Mouse (Mus musculus): ENCODE results near the gene Drosha. TPM values are rescaled to one million over a fixed set of nuclear protein-coding genes. Genes with fewer than 3 reads are reported as not detected.

Drosha gene
- polyA plus RNA-seq, 1 experiment from 2014 or later = 53.6 TPM

DNA sequence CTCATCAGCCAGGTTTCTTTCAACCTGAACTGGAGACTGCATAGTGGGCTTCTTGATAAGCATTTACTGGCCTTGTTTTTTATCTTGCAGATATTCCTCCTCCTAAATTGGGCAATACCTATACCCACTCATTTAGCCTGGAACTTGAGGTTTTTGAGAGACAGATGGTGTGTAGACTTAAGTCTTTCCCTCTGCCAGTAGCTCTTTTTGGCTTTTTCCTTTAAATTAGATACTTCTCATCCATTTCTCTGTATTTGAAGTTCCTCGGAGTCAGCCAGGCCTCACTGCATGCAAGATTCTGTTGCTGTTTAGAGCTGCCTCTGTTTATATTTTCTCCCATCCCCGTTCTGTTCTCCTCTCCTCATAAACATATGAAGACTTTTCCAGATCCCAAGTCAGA is 51.7 kb downstream of the Drosha start:
- no peak overlapping the region for H3K9ac ChIP-seq
- 95% methylated on average over 2 of the region's 2 CpGs for WGBS
- H3K4me2 ChIP-seq (replicated peaks) = no peak overlapping the region
- ATAC-seq (ENCODE audit: low FRiP score) (no peak), DNase-seq (ENCODE audit: low spot score) (no peak)
- no peak overlapping the region for H3K27ac ChIP-seq
- H3K4me3 ChIP-seq (replicated peaks; ENCODE audit: low read length) = no peak overlapping the region
- peaks cover 71% of the 10 kb centered on the region for H3K36me3 ChIP-seq (replicated peaks; ENCODE audit: control insufficient read depth, insufficient read depth)
- no peaks in the 10 kb centered on the region for H3K4me1 ChIP-seq (replicated peaks; ENCODE audit: control insufficient read depth, insufficient read depth, low read length)
- no peaks in the 10 kb centered on the region for H3K9me3 ChIP-seq (ENCODE audit: control insufficient read depth, low read length)
- H3K27me3 ChIP-seq (ENCODE audit: control insufficient read depth, insufficient read depth, low read length) = no peaks in the 10 kb centered on the region

DNA sequence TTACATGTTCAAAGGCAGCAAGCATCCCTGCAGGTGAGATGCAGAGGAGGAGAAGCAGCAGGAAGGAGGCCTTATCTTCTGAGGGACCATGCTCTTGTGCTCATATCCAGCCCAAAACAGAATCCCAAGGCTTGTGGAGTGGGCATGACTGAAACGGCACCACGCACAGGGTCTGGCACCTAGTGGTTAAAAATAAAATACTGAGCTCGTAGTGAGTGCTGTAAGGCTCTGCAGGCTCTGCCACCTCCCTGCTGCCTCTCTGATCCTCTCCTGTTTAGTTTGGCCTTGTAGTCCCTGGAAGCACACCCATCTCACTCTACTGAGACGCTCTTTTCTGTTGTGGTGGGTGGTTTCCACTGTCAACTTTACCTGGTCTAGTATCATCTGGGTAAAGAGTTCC is 52.3 kb downstream of the Drosha start:
- H3K27ac ChIP-seq = no peak overlapping the region
- no peaks in the 10 kb centered on the region for H3K27me3 ChIP-seq (ENCODE audit: control insufficient read depth, insufficient read depth, low read length)
- H3K9me3 ChIP-seq (ENCODE audit: control insufficient read depth, low read length) = no peaks in the 10 kb centered on the region
- 96% methylated on average over 4 of the region's 4 CpGs for WGBS
- H3K9ac ChIP-seq = no peak overlapping the region
- H3K36me3 ChIP-seq (replicated peaks; ENCODE audit: control insufficient read depth, insufficient read depth) = peaks cover 76% of the 10 kb centered on the region
- H3K4me1 ChIP-seq (replicated peaks; ENCODE audit: control insufficient read depth, insufficient read depth, low read length) = no peaks in the 10 kb centered on the region
- DNase-seq (ENCODE audit: low spot score) = no peak
- no peak overlapping the region for H3K4me2 ChIP-seq (replicated peaks)
- no peak for ATAC-seq (ENCODE audit: low FRiP score)
- H3K4me3 ChIP-seq (replicated peaks; ENCODE audit: low read length) = no peak overlapping the region

- no peaks in the 10 kb centered on the region for H3K27me3 ChIP-seq (ENCODE audit: control insufficient read depth, insufficient read depth, low read length)
- no peaks in the 10 kb centered on the region for H3K4me1 ChIP-seq (replicated peaks; ENCODE audit: control insufficient read depth, insufficient read depth, low read length)
- DNase-seq (ENCODE audit: low spot score) (no peak), ATAC-seq (ENCODE audit: low FRiP score) (no peak)
- no peaks in the 10 kb centered on the region for H3K9me3 ChIP-seq (ENCODE audit: control insufficient read depth, low read length)
- no peak overlapping the region for H3K4me2 ChIP-seq (replicated peaks)
- no peak overlapping the region for H3K27ac ChIP-seq
- H3K36me3 ChIP-seq (replicated peaks; ENCODE audit: control insufficient read depth, insufficient read depth) = peaks cover 86% of the 10 kb centered on the region
- no peak overlapping the region for H3K4me3 ChIP-seq (replicated peaks; ENCODE audit: low read length)
- WGBS = 89% methylated on average over 12 of the region's 12 CpGs
- no peak overlapping the region for H3K9ac ChIP-seq
Measured at GRCm38 (mm10) chr15:12877934-12878333, 53.3 kb downstream of the Drosha start.

- 90% methylated on average over 9 of the region's 9 CpGs for WGBS
- Histone ChIP-seq H3K36me3 (replicated peaks; ENCODE audit: control insufficient read depth, insufficient read depth) (peaks cover 87% of the 10 kb centered on the region), H3K27ac (no peak overlapping the region), H3K4me1 (replicated peaks; ENCODE audit: control insufficient read depth, insufficient read depth, low read length) (no peaks in the 10 kb centered on the region), H3K4me3 (replicated peaks; ENCODE audit: low read length) (no peak overlapping the region), H3K9ac (no peak overlapping the region), H3K4me2 (replicated peaks) (no peak overlapping the region), H3K9me3 (ENCODE audit: control insufficient read depth, low read length) (no peaks in the 10 kb centered on the region), H3K27me3 (ENCODE audit: control insufficient read depth, insufficient read depth, low read length) (no peaks in the 10 kb centered on the region)
- no peak for DNase-seq (ENCODE audit: low spot score)
- no peak for ATAC-seq (ENCODE audit: low FRiP score)
Measured at GRCm38 (mm10) chr15:12878581-12878980, 54.0 kb downstream of the Drosha start.

GRCm38 (mm10) chr15:12879937-12880336 is 55.3 kb downstream of the Drosha start:
- Histone ChIP-seq H3K36me3 (replicated peaks; ENCODE audit: control insufficient read depth, insufficient read depth) (peaks cover 91% of the 10 kb centered on the region), H3K4me2 (replicated peaks) (no peak overlapping the region), H3K9me3 (ENCODE audit: control insufficient read depth, low read length) (no peaks in the 10 kb centered on the region), H3K27ac (no peak overlapping the region), H3K4me3 (replicated peaks; ENCODE audit: low read length) (no peak overlapping the region), H3K4me1 (replicated peaks; ENCODE audit: control insufficient read depth, insufficient read depth, low read length) (no peaks in the 10 kb centered on the region), H3K27me3 (ENCODE audit: control insufficient read depth, insufficient read depth, low read length) (no peaks in the 10 kb centered on the region), H3K9ac (no peak overlapping the region)
- 91% methylated on average over 8 of the region's 8 CpGs for WGBS
- DNase-seq (ENCODE audit: low spot score) (no peak), ATAC-seq (ENCODE audit: low FRiP score) (no peak)

DNA sequence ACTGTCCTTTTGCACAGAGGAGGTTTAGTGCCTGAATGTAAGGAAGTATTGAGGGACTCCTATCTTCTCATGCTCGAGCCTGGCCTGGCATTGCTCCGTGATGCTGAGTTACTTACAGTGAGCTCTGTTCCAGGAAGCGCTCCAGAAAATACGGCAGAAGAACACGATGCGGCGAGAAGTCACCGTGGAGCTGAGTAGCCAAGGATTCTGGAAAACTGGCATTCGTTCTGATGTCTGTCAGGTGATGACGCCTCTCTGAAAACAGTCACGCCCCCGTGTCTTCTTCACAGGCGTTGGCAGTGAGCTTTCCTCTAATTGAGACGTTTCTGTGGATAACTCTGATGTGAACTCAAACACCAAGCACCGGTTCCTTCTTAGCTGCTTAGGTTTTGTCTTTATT is 60.2 kb downstream of the Drosha start:
- Histone ChIP-seq H3K4me3 (replicated peaks; ENCODE audit: low read length) (no peak overlapping the region), H3K36me3 (replicated peaks; ENCODE audit: control insufficient read depth, insufficient read depth) (peaks cover 97% of the 10 kb centered on the region), H3K27ac (no peak overlapping the region), H3K4me1 (replicated peaks; ENCODE audit: control insufficient read depth, insufficient read depth, low read length) (no peaks in the 10 kb centered on the region), H3K27me3 (ENCODE audit: control insufficient read depth, insufficient read depth, low read length) (no peaks in the 10 kb centered on the region), H3K9me3 (ENCODE audit: control insufficient read depth, low read length) (no peaks in the 10 kb centered on the region), H3K4me2 (replicated peaks) (no peak overlapping the region), H3K9ac (no peak overlapping the region)
- 93% methylated on average over 15 of the region's 15 CpGs for WGBS
- DNase-seq (ENCODE audit: low spot score) (no peak), ATAC-seq (ENCODE audit: low FRiP score) (no peak)

DNA sequence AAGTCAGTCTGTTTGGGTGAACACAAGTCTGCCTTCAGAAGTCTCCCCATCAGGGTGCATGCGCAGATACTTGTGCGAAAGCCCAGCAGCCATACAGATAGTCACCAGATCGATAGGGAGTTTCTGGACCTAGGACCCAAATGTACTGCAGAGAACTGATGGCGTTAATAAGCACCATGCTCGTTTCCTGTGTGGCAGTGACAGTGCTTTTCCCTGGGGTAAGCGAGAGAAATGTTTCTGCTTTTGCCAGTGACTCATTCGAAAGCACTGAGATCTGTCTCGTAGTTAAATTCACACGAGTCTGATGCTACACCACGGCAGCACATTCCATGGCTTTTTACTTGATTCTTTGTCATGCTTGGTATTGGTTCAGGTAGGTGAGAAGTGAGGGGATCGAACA is 60.7 kb downstream of the Drosha start:
- H3K27me3 ChIP-seq (ENCODE audit: control insufficient read depth, insufficient read depth, low read length) = no peaks in the 10 kb centered on the region
- H3K9ac ChIP-seq = no peak overlapping the region
- ATAC-seq (ENCODE audit: low FRiP score) = no peak
- H3K9me3 ChIP-seq (ENCODE audit: control insufficient read depth, low read length) = no peaks in the 10 kb centered on the region
- no peaks in the 10 kb centered on the region for H3K4me1 ChIP-seq (replicated peaks; ENCODE audit: control insufficient read depth, insufficient read depth, low read length)
- WGBS = 97% methylated on average over 11 of the region's 11 CpGs
- H3K36me3 ChIP-seq (replicated peaks; ENCODE audit: control insufficient read depth, insufficient read depth) = peaks cover 97% of the 10 kb centered on the region
- H3K4me2 ChIP-seq (replicated peaks) = no peak overlapping the region
- H3K4me3 ChIP-seq (replicated peaks; ENCODE audit: low read length) = no peak overlapping the region
- no peak for DNase-seq (ENCODE audit: low spot score)
- H3K27ac ChIP-seq = no peak overlapping the region

DNA sequence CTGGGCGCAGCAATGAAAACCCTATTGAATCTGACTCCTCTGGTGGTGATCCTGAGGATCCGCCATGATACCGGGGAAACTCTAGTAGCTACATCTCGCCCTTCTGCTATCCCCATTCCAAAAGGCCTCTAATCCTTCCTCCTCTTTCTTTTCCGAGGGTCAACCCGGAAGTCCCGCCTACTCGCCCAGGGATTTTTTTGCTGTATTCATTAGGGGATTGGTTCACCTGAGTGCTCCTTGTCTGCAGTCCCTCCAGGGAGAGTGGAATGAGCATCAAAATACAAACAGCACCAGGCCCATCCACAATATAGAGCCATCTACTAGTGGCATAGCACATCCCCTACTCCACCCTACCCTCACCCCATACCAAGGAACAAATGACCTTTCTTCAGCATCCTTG is 62.6 kb downstream of the Drosha start:
- no peak for DNase-seq (ENCODE audit: low spot score)
- Histone ChIP-seq H3K9ac (no peak overlapping the region), H3K27ac (no peak overlapping the region), H3K4me1 (replicated peaks; ENCODE audit: control insufficient read depth, insufficient read depth, low read length) (no peaks in the 10 kb centered on the region), H3K9me3 (ENCODE audit: control insufficient read depth, low read length) (no peaks in the 10 kb centered on the region), H3K4me2 (replicated peaks) (no peak overlapping the region), H3K4me3 (replicated peaks; ENCODE audit: low read length) (no peak overlapping the region), H3K36me3 (replicated peaks; ENCODE audit: control insufficient read depth, insufficient read depth) (peaks cover 94% of the 10 kb centered on the region), H3K27me3 (ENCODE audit: control insufficient read depth, insufficient read depth, low read length) (no peaks in the 10 kb centered on the region)
- 98% methylated on average over 8 of the region's 8 CpGs for WGBS
- ATAC-seq (ENCODE audit: low FRiP score) = no peak

- ATAC-seq (ENCODE audit: low FRiP score) = no peak
Measured at GRCm38 (mm10) chr15:12888312-12888711, 63.7 kb downstream of the Drosha start.

DNA sequence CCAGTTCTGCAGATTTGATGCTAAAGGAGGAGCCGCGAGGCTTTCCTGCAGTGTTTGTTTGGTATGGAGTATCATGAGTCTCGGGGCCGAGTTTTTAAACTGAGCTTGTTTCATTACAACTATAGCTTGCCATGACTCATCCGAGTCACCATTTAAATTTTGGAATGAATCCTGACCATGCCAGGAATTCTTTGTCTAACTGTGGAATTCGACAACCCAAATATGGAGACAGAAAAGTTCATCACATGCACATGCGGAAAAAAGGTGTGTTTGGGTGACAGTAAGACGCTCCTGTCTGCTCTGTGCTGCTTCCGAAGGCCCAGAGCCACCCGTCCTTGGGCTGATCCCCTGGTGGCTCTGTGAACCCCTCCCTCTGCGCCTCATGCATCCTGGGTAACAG is 65.3 kb downstream of the Drosha start:
- H3K9ac ChIP-seq = no peak overlapping the region
- DNase-seq (ENCODE audit: low spot score) = no peak
- no peaks in the 10 kb centered on the region for H3K9me3 ChIP-seq (ENCODE audit: control insufficient read depth, low read length)
- H3K4me2 ChIP-seq (replicated peaks) = no peak overlapping the region
- ATAC-seq (ENCODE audit: low FRiP score) = no peak
- no peaks in the 10 kb centered on the region for H3K4me1 ChIP-seq (replicated peaks; ENCODE audit: control insufficient read depth, insufficient read depth, low read length)
- no peaks in the 10 kb centered on the region for H3K27me3 ChIP-seq (ENCODE audit: control insufficient read depth, insufficient read depth, low read length)
- no peak overlapping the region for H3K27ac ChIP-seq
- no peak overlapping the region for H3K4me3 ChIP-seq (replicated peaks; ENCODE audit: low read length)
- peaks cover 88% of the 10 kb centered on the region for H3K36me3 ChIP-seq (replicated peaks; ENCODE audit: control insufficient read depth, insufficient read depth)
- 98% methylated on average over 11 of the region's 11 CpGs for WGBS

More at GRCm38 (mm10) chr15:12888312-12888711, 63.7 kb downstream of the Drosha start:
- no peak overlapping the region for H3K27ac ChIP-seq
- H3K4me1 ChIP-seq (replicated peaks; ENCODE audit: control insufficient read depth, insufficient read depth, low read length) = no peaks in the 10 kb centered on the region
- WGBS = 84% methylated on average over 4 of the region's 4 CpGs
- no peak overlapping the region for H3K4me2 ChIP-seq (replicated peaks)
- H3K36me3 ChIP-seq (replicated peaks; ENCODE audit: control insufficient read depth, insufficient read depth) = peaks cover 88% of the 10 kb centered on the region
- no peak for DNase-seq (ENCODE audit: low spot score)
- no peak overlapping the region for H3K9ac ChIP-seq
- no peaks in the 10 kb centered on the region for H3K9me3 ChIP-seq (ENCODE audit: control insufficient read depth, low read length)
- H3K4me3 ChIP-seq (replicated peaks; ENCODE audit: low read length) = no peak overlapping the region
- no peaks in the 10 kb centered on the region for H3K27me3 ChIP-seq (ENCODE audit: control insufficient read depth, insufficient read depth, low read length)

Measured in hindbrain, embryonic 14.5 days (tissue).